Mouse (Mus musculus): ENCODE measurements around the gene Hnrnph3.

Hnrnph3 gene

GRCm38 (mm10) chr10:62993991-62994390 is 30.0 kb downstream of the Hnrnph3 start:
- no peak for DNase-seq (ENCODE audit: inconsistent age in 2 of 2, low spot score in 1 of 2)

- no peak for DNase-seq (ENCODE audit: inconsistent age in 2 of 2, low spot score in 1 of 2)
Observed at GRCm38 (mm10) chr10:62990636-62991035, 33.4 kb downstream of the Hnrnph3 start.

DNA sequence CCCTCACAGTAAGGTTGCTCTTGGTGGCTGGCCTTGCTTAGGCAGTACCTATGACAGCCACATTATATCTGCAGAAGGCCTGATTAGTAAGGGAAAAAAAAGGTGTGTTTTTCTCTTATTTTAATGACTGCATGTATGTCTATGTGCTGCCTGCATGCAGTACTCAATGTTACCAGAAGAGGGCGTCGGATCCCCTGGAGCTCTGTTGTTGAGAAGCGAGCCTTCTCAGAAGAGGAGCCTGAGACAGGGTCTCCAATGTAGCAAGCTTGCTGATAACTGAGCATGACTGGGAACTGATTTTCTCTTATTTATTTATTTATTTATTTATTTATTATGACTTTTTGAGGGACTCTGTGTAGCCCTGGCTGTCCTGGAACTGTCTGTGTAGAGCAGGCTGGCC is 36.7 kb downstream of the Hnrnph3 start:
- peak in 1 of 2 experiments; percentile 50 for DNase-seq (ENCODE audit: inconsistent age in 2 of 2, low spot score in 1 of 2)

DNA sequence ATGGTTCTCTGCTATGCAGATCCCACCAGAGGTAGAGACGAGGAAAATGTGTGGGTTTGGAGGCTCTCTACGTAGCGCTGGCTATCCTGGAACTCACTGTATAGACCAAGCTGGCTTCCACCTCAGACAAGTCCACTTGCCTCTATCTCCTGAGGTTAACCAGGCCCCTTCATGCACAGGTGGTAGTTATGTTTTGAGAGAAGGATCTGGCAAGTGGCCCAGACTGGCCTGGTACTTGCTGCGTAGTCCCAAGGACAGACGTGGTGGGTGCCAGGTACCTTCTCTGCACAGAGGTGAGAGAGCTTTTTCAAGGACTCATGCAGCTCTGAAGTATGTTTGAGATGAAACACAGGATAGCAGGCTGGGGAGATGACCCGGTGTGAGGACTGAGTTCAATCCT is 39.5 kb downstream of the Hnrnph3 start:
- DNase-seq (ENCODE audit: inconsistent age in 2 of 2, low spot score in 1 of 2) = no peak

GRCm38 (mm10) chr10:62984072-62984471 is 39.9 kb downstream of the Hnrnph3 start:
- DNase-seq (ENCODE audit: inconsistent age in 2 of 2, low spot score in 1 of 2) = no peak

DNA sequence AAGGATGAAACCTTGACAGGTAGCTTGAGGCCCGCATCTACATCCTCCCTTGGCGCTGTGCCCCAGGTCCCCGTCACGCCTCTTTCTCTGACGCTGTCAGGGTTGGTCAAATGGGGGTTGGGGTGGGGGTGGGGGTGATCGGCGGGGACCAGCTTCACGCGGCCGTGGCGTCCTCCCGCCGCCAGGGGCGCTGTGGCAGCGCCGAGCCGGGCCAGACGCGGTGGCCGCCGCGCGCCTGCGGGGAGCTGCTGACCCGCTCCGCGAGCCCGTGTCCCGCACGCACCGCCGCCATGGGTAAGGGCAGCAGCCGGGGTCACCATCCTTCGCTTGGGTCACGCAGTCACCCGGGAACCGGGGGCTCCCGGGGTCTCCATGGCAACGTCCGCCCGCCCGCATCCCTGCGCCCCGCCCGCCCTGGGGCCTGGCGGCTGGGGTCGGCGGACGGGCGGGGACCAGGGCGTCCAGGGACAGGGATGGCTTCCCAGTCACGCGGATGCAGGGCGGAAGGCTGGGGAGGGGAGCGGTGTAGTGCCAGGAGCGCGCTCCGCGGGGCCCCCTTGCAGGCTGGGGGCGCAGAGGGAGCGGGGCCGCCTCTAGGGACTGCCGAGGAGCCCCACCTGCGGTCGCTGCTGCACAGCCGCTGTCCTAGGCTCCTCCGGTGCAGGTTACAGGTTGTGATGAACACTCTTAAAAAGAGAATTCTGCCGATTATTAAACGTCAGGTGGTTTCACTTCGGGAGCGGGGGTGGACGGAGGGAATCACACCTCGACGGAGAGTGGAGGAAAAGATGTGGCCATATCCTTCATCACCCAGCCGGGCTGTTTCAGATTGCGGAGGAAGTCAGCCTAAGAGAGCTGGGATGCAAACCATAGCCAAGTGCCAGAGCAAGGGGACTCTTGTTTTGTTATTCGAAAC is 43.7 kb downstream of the Hnrnph3 start, which contains the start of gene Rufy2:
Rufy2 (plus strand) TSS at position 185 of the 916 bp plus-strand sequence.
- peak; percentile 83 to 93 for DNase-seq (ENCODE audit: inconsistent age in 2 of 2, low spot score in 1 of 2)

- no peak for DNase-seq (ENCODE audit: inconsistent age in 2 of 2, low spot score in 1 of 2)
Observed at GRCm38 (mm10) chr10:62979667-62980038, 44.4 kb downstream of the Hnrnph3 start.

DNA sequence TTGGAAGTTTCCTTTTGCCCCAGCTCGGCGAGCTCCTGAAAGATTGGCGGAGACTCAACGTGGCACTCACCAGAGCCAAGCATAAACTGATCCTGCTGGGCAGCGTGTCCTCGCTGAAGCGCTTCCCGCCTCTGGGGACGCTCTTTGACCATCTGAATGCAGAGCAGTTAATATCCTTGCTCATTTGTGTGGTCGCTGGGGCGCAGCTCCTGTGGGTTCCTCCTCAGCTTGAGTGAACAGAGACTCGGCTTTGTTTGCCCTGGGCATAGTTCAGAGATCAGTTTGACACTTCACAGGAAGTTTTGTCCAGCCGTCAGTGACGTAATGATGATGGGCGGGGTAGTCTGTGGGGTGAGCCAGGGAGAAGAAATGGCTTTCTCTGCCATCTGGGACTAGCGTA is 52.2 kb downstream of the Hnrnph3 start:
- no peak for DNase-seq (ENCODE audit: inconsistent age in 2 of 2, low spot score in 1 of 2)

GRCm38 (mm10) chr10:62966291-62966690 is 57.7 kb downstream of the Hnrnph3 start:
- no peak for DNase-seq (ENCODE audit: inconsistent age in 2 of 2, low spot score in 1 of 2)

DNA sequence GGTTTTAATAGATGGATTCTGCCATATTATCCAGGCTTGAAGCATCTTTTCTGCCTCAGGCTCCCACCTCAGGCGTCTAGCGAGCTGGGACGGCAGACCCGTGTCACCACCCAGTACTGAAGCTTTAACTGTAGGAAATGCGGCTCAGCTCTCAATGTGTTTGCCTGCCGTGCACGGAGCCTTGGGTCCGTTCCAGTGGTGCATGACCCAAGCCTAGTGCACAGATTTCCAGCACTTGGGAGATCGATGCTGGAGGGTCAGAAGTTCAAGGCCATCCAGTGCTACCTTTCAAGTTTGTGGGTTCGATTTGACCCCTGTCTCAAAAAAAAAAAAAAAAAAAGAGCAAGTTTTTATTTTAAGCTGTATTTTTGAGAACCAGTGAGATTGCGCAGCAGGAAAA is 58.2 kb downstream of the Hnrnph3 start:
- no peak for DNase-seq (ENCODE audit: inconsistent age in 2 of 2, low spot score in 1 of 2)

All from adrenal gland, adult (tissue).